Mouse (Mus musculus) gastrocnemius, adult 8-10 months (tissue): ENCODE data around the gene H2afv. TPM values are rescaled to one million over a fixed set of nuclear protein-coding genes. Genes with fewer than 3 reads are reported as not detected.

Experiments used
- DNase-seq, 2 experiments: peaks; one replicate each; pipeline ENCODE4 v3.0.0; 2022; ENCODE audit warnings: low spot score in 2 of 2
- total RNA-seq, 4 experiments: library from RNA; stranded (reverse); gene quantifications; 2 replicates each; pipeline ENCODE4 v1.2.4; 2022

Gene H2afv
- 10 to 100 TPM; 47.7 to 58.3 (median 56.0) TPM for total RNA-seq

DNA sequence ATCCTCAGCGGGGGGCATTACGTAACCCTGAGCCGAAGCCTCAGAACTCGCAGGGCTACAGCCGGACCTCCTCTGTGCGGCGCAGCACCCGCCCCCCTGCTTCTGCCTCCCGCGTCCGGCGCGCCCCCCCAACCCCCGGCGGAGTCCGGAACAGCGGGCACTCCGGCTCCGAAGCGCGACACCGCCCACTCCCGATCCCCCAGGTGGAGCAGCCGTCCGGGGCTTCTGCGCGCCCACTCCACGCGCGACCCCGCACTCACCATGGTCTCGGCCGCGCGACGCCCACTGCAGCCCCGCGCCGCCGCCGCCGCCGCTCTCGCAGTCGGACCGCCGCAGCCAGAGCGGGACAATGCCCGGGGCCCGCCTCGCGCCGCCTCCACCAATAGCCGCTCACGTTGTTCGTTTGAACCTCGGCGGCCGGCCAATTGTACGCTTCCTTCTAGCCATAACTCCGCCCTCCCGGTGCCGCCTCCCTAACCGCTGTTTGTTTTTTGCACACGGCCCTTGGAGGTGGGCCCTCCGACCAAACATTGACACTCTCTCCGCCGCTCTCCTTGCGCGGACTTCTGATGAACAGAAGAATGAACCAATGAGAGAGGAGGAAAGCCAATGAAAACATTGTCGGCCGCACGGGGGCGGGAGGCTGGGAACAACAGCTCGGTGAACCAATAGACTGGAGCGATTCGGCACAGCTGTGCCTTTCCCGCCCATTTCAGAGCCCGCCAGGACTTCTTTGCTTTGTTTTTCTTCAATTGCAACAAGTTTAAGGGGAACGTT lies at the start of gene H2afv:
TSS of gene H2afv (minus strand) at position 367 of the 777 bp plus-strand sequence.
- DNase-seq = peak; percentile 99 to 100

- peak in 1 of 2 experiments; percentile 30 for DNase-seq
These were observed 45.7 kb upstream of the H2afv start for GRCm38 (mm10) chr11:6489691-6490503.

DNA sequence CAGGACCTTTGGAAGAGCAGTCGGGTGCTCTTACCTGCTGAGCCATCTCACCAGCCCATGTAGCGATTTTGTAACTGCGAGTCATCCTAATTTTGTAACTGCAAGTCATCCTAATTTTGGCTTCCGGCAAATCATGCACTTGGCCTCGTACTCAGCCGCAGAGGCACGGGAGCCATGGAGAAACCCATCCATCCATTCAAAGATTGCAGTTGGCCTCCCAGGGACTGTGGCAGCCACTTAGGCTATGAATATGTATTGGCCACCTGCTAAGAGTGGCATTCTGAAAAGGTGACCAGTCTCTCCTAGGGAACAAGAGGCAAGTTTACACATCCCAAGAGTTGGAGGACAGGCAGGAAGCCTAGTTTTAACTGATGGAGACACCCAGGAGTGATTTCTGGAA lies 45.0 kb upstream of the H2afv start:
- DNase-seq = no peak

DNA sequence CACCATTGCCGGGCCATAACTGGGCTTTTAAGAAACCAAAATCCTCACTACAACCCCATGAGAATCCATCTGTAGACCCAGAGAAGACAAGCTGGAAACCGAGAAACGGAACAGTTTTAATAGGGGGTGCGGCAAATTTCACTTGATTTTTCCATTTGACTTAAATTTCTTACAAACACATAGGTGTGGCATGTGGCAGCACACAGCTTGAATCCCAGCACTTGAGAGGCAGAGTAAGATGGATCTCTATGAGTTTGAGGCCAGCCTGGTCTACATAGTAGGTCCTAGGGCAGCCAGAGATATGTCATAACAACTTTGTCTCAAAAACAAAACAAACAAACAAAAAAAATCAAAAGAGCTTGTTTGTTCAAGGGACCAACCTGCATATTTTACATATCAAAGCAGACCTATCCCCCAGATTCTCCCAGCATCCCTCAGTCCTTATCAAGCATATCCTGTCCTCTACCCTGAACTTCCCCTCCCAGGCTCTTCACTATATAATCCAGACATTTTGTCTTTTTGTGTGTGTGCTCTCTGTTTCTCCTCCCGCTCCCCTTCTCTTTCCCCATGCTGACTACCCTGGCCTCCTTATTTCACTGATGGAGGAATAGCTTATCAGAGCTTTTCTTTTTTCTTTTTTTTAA lies 43.9 kb upstream of the H2afv start:
- no peak for DNase-seq

GRCm38 (mm10) chr11:6487496-6487895 lies 43.3 kb upstream of the H2afv start:
- DNase-seq = no peak

- DNase-seq = no peak
These were observed 42.7 kb upstream of the H2afv start for GRCm38 (mm10) chr11:6486916-6487315.

GRCm38 (mm10) chr11:6484244-6484959 lies 40.2 kb upstream of the H2afv start:
- no peak for DNase-seq

- no peak for DNase-seq
These were observed 38.9 kb upstream of the H2afv start for GRCm38 (mm10) chr11:6483103-6483502.

GRCm38 (mm10) chr11:6481669-6482185 lies 37.5 kb upstream of the H2afv start:
- DNase-seq = no peak

DNA sequence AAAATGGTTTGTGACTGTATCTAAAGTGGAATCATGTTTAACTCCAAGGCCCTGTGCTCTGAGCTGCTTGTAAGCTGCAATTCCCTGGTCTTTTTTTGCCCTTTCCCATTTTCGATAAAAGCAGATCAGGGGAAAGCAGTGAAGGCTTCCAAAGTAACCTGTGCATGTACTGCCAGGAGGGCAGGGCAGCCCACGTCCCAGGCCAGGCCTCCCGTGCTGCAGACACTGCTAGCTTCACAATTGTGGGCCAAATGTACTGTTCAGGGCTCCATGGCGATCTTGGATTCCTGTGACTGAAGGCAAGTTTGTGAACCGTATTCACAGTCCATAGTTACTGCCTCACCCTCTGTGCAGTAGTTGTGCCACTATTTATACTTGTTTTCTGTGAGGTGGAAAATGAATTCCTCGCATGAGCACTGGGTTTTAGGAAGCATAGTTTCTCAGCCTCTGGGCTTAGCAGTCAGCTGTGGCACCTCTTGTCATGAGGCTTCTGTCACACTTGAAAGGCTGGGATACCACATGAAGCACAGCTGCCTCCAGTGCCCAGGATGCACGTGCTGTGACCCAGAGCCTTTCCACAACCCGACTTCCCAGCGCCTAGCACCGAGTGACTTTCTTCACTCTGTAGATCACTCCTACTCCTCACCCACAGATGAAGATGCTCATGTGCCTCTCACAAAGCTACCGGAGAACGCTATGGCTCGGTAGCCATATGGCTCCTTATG lies 36.6 kb upstream of the H2afv start:
- DNase-seq = no peak

GRCm38 (mm10) chr11:6480191-6480590 lies 35.9 kb upstream of the H2afv start:
- no peak for DNase-seq

DNA sequence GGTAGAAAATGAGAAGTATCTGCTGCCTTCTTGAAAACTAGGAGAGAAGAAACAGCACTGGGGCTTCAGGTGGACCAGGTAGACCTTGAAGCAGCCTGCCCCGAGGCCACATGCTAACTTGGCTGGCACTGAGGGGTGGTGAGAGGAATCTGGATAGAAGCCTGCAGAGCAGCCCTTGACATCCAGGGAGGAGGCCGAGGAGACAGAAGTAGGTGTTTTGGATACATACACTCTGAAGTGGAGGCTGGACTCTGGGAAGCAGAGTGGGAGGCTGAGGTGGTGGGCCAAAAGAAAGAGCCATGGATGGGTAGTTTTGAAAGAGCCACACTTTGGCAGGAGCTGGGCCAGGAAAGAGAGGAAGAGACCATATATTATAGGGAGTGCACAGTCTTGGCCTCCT lies 35.0 kb upstream of the H2afv start:
- no peak for DNase-seq

- DNase-seq = no peak
These were observed 33.1 kb upstream of the H2afv start for GRCm38 (mm10) chr11:6477350-6477749.

GRCm38 (mm10) chr11:6476876-6477275 lies 32.6 kb upstream of the H2afv start:
- no peak for DNase-seq

DNA sequence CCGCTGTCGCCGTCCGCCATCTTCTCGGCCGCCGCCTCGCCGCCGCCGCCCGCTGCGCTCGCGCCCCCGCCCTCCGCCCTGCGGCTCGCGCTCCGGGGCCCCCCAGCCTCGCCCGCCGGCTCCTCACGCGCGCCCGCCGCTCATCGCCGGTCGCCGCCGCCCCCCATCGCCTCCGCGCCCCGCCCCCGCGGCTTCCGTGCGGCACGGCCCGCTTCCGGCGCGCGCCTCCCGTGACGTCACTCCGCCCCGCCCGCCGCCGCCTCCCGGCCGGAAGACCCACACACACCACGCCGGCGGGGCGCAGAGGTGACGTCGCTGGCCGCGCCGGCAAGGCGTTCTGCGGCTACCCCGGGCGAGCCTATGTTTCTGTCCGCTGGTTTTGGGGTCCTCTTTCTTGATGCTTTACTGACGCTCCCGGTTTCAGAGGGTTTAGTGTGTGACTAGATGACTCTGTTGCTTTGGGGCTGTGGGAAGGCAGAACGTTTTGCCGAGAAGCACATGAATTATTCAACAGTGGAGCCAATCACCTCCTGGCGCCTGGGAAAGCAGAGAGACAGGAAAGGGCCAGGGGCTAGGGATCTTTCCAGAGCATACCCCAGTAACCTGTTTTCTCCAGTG lies 31.7 kb upstream of the H2afv start, which contains the start of gene Purb:
TSS of gene Purb (minus strand) at position 51 of the 618 bp plus-strand sequence.
- DNase-seq = peak; percentile 83 to 88

GRCm38 (mm10) chr11:6474874-6475731 lies 30.9 kb upstream of the H2afv start:
- DNase-seq = peak; percentile 9 to 21

DNA sequence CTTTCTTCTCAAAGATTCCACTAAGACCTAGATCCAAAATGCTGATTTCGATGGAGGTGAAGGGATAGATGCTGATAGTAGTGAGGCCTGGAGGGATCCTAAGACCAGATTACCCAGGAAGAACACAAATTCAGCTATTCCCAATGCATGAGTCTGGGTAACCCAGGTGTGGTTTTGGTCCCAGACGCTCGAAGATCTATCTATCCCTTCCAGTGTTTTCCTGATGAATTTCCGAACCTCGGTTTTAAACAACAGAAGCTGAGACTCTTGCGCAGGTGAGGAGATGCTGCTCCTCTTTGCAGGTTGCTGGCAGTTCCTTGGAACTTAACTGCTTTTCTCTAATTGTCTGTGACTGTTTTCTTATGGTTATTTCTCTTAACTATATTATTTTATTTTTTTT lies 30.1 kb upstream of the H2afv start:
- no peak for DNase-seq

- no peak for DNase-seq
These were observed 27.8 kb upstream of the H2afv start for GRCm38 (mm10) chr11:6472076-6472475.

DNA sequence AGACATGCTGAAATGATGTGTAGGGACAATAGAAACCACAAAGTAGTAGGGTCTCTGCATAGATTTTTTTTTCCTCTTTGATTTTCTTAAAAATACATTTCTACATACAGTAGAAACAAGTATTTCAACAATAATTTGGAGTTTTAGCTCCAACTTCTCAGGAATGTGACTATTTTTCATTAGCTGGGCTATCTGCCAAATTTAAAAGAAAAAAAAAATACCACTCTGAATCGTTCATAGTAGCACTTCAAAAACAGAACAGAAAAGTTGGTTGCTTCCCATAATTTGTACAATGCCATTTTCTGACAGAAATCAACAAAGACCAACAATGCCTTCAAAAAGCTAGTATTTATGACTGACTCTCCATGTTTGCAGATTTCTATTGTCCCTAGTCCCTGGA lies 27.2 kb upstream of the H2afv start:
- DNase-seq = no peak
